Mouse (Mus musculus): Measurements from ENCODE around the gene Sec31a. TPM values are rescaled to one million over a fixed set of nuclear protein-coding genes. Genes with fewer than 3 reads are reported as not detected.

Sec31a gene
- polyA plus RNA-seq, 1 experiment, result 244 TPM

DNA sequence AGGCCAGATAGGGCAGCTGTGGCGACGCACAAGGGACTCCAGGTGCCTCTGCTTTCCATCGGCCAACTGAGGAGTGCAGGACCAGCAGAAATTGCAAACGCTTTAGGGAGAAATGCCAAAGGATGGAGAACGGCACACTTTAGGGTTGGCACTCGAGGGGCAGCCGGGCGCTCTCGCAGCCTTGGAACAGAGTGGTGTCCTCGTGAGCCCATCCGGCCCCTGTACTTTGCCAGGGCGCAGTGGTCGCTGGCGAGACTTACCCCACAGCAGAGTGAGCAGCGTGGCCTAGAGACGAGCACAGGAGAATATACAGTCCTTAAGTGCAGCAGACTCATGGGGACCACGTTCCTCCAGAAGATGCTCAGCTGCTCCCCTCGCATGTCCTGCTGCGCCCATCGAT, 61.4 kb downstream of the Sec31a start:
- H3K36me3 ChIP-seq (ENCODE audit: control insufficient read depth, insufficient read depth, low read length), result no peaks in the 10 kb centered on the region
- 96% methylated on average over 20 of the region's 20 CpGs for WGBS
- no peak for DNase-seq
- no peak for TF ChIP-seq POLR2A (IDR thresholded peaks at IDR 0.05; ENCODE audit: low read depth, low read length)
- TF ChIP-seq CTCF (conservative IDR thresholded peaks at IDR 0.05; ENCODE audit: insufficient read depth, insufficient read length, low read depth, low read length), result no peak
- H3K27me3 ChIP-seq (replicated peaks; ENCODE audit: control insufficient read depth, insufficient read depth, low read length), result no peaks in the 10 kb centered on the region
- 0 out of 2 replicates have a peak, but pooled peaks cover 3% of the 10 kb centered on the region for H3K4me1 ChIP-seq (ENCODE audit: control insufficient read depth, insufficient read depth, low read length)
- H3K4me3 ChIP-seq (ENCODE audit: insufficient read depth, low read depth, low read length), result no peak overlapping the region
- H3K27ac ChIP-seq (ENCODE audit: insufficient read depth, low read depth, low read length), result no peak overlapping the region

DNA sequence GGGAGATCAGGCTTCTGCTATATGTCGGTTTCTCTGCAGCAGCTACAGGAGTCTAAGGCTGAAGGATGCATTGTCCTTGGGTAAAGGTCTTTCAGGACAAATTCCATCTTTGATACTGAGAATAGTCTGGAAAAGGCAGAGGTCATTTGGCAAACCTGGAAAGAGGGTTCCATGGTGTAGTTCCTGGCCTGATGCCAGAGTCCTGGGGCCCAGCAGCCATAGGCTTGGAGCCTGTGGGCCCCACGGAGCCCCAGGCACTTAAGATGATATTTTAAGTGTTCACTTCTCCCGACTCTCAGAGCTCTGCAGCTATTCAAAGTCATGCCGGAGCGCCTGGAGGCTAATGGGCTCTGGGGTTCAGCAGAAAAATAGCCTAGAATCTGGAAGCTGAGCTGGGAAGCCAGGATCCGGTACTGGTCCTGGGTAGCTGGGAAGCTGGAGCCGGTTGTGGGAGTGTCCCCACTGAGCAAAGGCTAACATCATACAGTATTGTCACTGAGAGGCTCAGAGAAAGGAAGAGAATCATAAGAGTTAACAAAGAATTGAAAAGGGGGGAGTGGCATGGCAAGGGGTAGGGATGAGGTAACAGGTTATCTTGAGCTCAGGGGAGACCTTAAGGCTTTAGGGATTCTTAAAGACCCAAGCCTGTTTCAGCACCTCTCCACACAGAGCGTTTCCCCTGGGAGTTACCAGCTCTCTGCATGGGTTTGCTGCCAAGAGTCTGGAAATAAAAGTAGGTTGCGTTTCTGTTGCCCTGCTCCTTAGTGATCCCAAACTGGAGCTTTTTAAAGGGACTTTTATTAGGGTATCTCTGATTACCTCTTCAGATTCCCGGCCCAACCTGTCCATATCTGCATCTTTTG, 62.8 kb downstream of the Sec31a start:
- H3K4me3 ChIP-seq (ENCODE audit: insufficient read depth, low read depth, low read length), result no peak overlapping the region
- DNase-seq, result peak; percentile 73
- TF ChIP-seq CTCF (conservative IDR thresholded peaks at IDR 0.05; ENCODE audit: insufficient read depth, insufficient read length, low read depth, low read length), result no peak
- no peak for TF ChIP-seq POLR2A (IDR thresholded peaks at IDR 0.05; ENCODE audit: low read depth, low read length)
- 0 out of 2 replicates have a peak, but pooled peaks cover 3% of the 10 kb centered on the region for H3K4me1 ChIP-seq (ENCODE audit: control insufficient read depth, insufficient read depth, low read length)
- no peaks in the 10 kb centered on the region for H3K27me3 ChIP-seq (replicated peaks; ENCODE audit: control insufficient read depth, insufficient read depth, low read length)
- H3K27ac ChIP-seq (ENCODE audit: insufficient read depth, low read depth, low read length), result no peak overlapping the region
- 39% methylated on average over 10 of the region's 10 CpGs for WGBS
- H3K36me3 ChIP-seq (ENCODE audit: control insufficient read depth, insufficient read depth, low read length), result no peaks in the 10 kb centered on the region

DNA sequence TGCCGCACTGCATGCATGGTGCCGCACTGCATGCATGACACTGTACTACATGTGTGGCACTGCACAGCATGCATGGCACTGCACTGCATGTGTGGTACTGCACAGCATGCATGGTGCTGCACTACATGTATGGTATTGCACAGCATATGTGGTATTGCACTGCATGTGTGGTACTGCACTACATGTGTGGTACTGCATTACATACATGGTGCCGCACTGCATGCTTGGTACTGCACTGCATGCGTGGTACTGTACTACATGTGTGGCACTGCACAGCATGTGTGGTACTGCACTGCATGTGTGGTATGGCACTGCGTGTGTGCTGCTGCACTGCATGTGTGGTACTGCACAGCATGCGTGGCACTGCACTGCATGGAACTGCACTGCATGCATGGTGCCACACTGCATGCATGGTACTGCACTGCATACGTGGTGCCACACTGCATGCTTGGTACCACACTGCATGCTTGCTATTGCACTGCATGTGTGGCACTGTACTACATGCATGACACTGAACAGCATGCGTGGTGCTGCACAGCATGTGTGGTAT, 65.1 kb downstream of the Sec31a start:
- TF ChIP-seq CTCF (conservative IDR thresholded peaks at IDR 0.05; ENCODE audit: insufficient read depth, insufficient read length, low read depth, low read length) (no peak), POLR2A (IDR thresholded peaks at IDR 0.05; ENCODE audit: low read depth, low read length) (no peak)
- Histone ChIP-seq H3K27me3 (replicated peaks; ENCODE audit: control insufficient read depth, insufficient read depth, low read length) (no peaks in the 10 kb centered on the region), H3K27ac (ENCODE audit: insufficient read depth, low read depth, low read length) (no peak overlapping the region), H3K36me3 (ENCODE audit: control insufficient read depth, insufficient read depth, low read length) (no peaks in the 10 kb centered on the region), H3K4me1 (ENCODE audit: control insufficient read depth, insufficient read depth, low read length) (0 out of 2 replicates have a peak, but pooled peaks cover 3% of the 10 kb centered on the region), H3K4me3 (ENCODE audit: insufficient read depth, low read depth, low read length) (no peak overlapping the region)
- no peak for DNase-seq
- 97% methylated on average over 8 of the region's 8 CpGs for WGBS

DNA sequence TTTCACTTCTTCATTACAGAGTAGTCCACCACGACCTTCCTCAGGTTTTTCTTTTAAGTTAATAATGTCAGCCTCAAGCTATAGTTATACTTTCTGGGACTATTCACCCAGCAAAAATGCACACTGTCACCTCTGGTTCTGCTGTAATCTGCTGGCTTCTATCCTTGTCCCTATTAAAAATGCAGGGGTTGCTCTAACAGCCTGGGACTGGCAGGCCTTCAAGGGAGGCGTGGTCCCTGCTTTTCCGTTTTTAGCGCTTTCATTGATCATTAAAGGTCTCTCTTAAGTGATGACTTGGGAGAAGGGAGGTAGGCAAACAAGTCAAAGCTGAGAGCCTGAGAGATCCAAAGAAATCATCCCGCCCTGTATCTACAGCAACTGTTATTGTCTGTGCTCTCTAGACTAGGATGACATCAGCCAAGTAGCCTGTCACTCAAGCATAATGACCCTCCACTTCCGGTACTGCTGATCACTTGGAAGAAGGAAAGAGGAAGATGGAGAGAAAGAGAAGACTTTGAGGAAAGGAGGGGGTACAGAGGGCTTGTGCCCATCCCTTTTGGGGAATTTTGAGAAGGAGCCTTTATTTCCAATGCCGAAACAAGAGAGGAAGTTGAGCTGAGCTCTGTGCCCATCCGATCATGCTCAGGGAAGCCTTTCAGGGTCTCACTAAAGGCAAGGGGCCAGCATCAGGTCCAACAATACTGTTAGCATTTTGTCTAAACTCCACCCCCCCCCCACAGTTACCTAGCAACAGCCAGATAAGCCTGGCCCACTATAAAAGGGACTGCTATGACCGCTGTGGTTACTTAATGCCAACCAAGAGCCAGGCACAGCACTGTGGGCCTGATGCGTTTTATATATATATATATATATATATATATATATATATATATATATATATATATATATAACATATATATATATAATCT, 66.5 kb downstream of the Sec31a start:
- 65% methylated on average over 10 of the region's 10 CpGs for WGBS
- Histone ChIP-seq H3K27me3 (replicated peaks; ENCODE audit: control insufficient read depth, insufficient read depth, low read length) (no peaks in the 10 kb centered on the region), H3K36me3 (ENCODE audit: control insufficient read depth, insufficient read depth, low read length) (no peaks in the 10 kb centered on the region), H3K27ac (ENCODE audit: insufficient read depth, low read depth, low read length) (no peak overlapping the region), H3K4me1 (ENCODE audit: control insufficient read depth, insufficient read depth, low read length) (0 out of 2 replicates have a peak, but pooled peaks cover 3% of the 10 kb centered on the region), H3K4me3 (ENCODE audit: insufficient read depth, low read depth, low read length) (no peak overlapping the region)
- no peak for TF ChIP-seq CTCF (conservative IDR thresholded peaks at IDR 0.05; ENCODE audit: insufficient read depth, insufficient read length, low read depth, low read length)
- no peak for TF ChIP-seq POLR2A (IDR thresholded peaks at IDR 0.05; ENCODE audit: low read depth, low read length)
- no peak for DNase-seq

DNA sequence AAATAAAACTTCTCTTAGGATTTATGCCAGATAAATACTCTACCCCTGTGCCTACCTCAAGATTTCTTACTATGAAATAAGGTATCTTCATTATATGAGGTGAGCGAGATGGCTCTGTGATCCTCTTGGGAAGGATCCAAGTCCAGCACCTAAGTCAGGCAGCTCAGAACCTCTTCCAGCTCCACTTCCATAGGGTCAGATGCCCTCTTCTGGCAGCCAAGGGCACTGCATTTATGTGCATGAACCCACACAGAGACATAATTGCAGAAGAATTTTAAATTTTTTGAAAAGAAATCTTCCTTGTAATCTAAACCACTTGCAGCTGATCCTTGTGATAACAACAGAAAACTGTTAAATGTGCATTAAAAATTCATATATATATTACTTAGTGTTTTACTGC, 70.9 kb downstream of the Sec31a start:
- Histone ChIP-seq H3K36me3 (ENCODE audit: control insufficient read depth, insufficient read depth, low read length) (no peaks in the 10 kb centered on the region), H3K27ac (ENCODE audit: insufficient read depth, low read depth, low read length) (no peak overlapping the region), H3K4me3 (ENCODE audit: insufficient read depth, low read depth, low read length) (no peak overlapping the region), H3K27me3 (replicated peaks; ENCODE audit: control insufficient read depth, insufficient read depth, low read length) (no peaks in the 10 kb centered on the region), H3K4me1 (ENCODE audit: control insufficient read depth, insufficient read depth, low read length) (no peaks in the 10 kb centered on the region)
- 88% methylated on average over 1 of the region's 1 CpGs for WGBS
- no peak for DNase-seq
- TF ChIP-seq CTCF (conservative IDR thresholded peaks at IDR 0.05; ENCODE audit: insufficient read depth, insufficient read length, low read depth, low read length), result peak; percentile 51
- no peak for TF ChIP-seq POLR2A (IDR thresholded peaks at IDR 0.05; ENCODE audit: low read depth, low read length)

DNA sequence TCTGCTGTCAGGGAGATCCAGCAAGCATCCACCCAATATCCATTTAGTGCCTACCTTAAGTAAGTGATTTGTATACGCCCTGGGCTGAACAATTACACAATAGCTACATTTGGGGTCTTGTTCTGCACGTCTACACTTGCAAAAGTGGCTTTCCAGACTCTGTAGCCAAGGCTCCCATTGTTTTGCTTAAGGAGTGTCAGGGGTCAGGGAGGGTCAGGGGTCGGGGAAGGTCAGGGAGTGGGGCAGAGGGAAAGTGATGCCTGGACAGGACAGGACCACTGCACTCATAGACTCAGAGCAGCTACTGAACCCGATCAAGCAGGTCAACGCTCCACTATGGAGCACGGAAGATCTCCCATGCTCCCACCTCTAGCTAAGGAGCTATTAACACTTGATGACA, 72.9 kb downstream of the Sec31a start:
- no peaks in the 10 kb centered on the region for H3K4me1 ChIP-seq (ENCODE audit: control insufficient read depth, insufficient read depth, low read length)
- H3K36me3 ChIP-seq (ENCODE audit: control insufficient read depth, insufficient read depth, low read length), result no peaks in the 10 kb centered on the region
- H3K27me3 ChIP-seq (replicated peaks; ENCODE audit: control insufficient read depth, insufficient read depth, low read length), result no peaks in the 10 kb centered on the region
- no peak overlapping the region for H3K4me3 ChIP-seq (ENCODE audit: insufficient read depth, low read depth, low read length)
- H3K27ac ChIP-seq (ENCODE audit: insufficient read depth, low read depth, low read length), result no peak overlapping the region
- TF ChIP-seq POLR2A (IDR thresholded peaks at IDR 0.05; ENCODE audit: low read depth, low read length) (no peak), CTCF (conservative IDR thresholded peaks at IDR 0.05; ENCODE audit: insufficient read depth, insufficient read length, low read depth, low read length) (no peak)
- no peak for DNase-seq
- WGBS, result 66% methylated on average over 6 of the region's 6 CpGs

Measured in kidney, adult 2 months (tissue).